Mouse (Mus musculus) small intestine, adult 2 months (tissue): Measurements from ENCODE around the gene Ndufa3.

Experiments
- CTCF ChIP-seq: fragments of 200-500 bp; IDR thresholded peaks from 2 replicates; pipeline ENCODE4 v1.5.1; 2012; ENCODE audit warnings: low read depth, mild to moderate bottlenecking, control low read depth, inconsistent platforms, low read length, moderate library complexity, mixed read lengths; ENCODE audit not compliant: insufficient replicate concordance, insufficient read length; ENCODE audit errors: extremely low read depth
- POLR2A ChIP-seq: fragments of 200-500 bp; IDR thresholded peaks from 2 replicates; pipeline ENCODE4 v1.6.1; 2012; ENCODE audit warnings: low read depth, mild to moderate bottlenecking, control low read depth, inconsistent platforms, low read length, moderate library complexity

GRCm38 (mm10) chr7:3578196-3578595 is 39.0 kb upstream of the Ndufa3 start:
- TF ChIP-seq POLR2A: no peak
- TF ChIP-seq CTCF: no peak
